Mouse (Mus musculus) bone marrow, adult 2 months (tissue): ENCODE results near the gene Limd2.

Experiments
- CTCF ChIP-seq: fragments of 200-500 bp; IDR thresholded peaks from 2 replicates; pipeline ENCODE4 v1.5.1; 2011; ENCODE audit warnings: low read length, control low read depth; ENCODE audit not compliant: control insufficient read depth, insufficient read depth
- POLR2A ChIP-seq: fragments of 200-500 bp; IDR thresholded peaks from 2 replicates; pipeline ENCODE4 v1.6.1; 2011; ENCODE audit warnings: low read depth, mild to moderate bottlenecking, control low read depth, low read length, borderline replicate concordance; ENCODE audit not compliant: control insufficient read depth

- TF ChIP-seq CTCF (peak; percentile 63), POLR2A (no peak)
These were observed 10.1 kb upstream of the Limd2 start for GRCm38 (mm10) chr11:106170807-106171206.
